9 mouse cellular contexts compared by ENCODE assay signal in genomic region chr13:113417757-113418483, GRCm38 (mm10).
A peak's percentile ranks its signal among the peaks of the same experiment; 100 is the strongest.
DNase-seq lines count a peak whose midpoint lies in the region; ATAC-seq lines count a peak whose summit lies in the region.
"Had no signal": no experiment of that assay in that cellular context is flagged by ENCODE, and none has a peak within 500 bp of the region (broad histone marks: within the 10 kb centered on the region; RNA-seq: fewer than 3 reads in every experiment).

No protein-coding gene starts in this region.

- no peak overlapping the region for H3K4me2 ChIP-seq in forebrain, embryonic 11.5 days (ENCODE audit: low read depth, low read length, severe bottlenecking)

- intact Hi-C loops in heart, postnatal 36 days (cut with DNase I) = no loop called here

- 54% methylated on average over 9 of the region's 9 CpGs for WGBS in forebrain, embryonic 11.5 days
- 84% methylated on average over 9 of the region's 9 CpGs for WGBS in forebrain, embryonic 10.5 days

- H3K4me1 ChIP-seq in forebrain, embryonic 11.5 days (replicated peaks; ENCODE audit: control insufficient read depth, insufficient read depth, low read length) = no peaks in the 10 kb centered on the region
- 0 out of 2 replicates have a peak, but pooled peaks cover 4% of the 10 kb centered on the region for H3K4me1 ChIP-seq in forebrain, embryonic 10.5 days

- H3K27ac ChIP-seq in forebrain, embryonic 11.5 days (ENCODE audit: low read depth, low read length) = no peak overlapping the region
- no peak overlapping the region for H3K27ac ChIP-seq in forebrain, embryonic 10.5 days

- no peaks in the 10 kb centered on the region for H3K9me3 ChIP-seq in forebrain, embryonic 11.5 days (ENCODE audit: control insufficient read depth, low read length)
- no peaks in the 10 kb centered on the region for H3K9me3 ChIP-seq in forebrain, embryonic 10.5 days
- H3K9me3 ChIP-seq: G1E had no signal

- H3K4me3 ChIP-seq in forebrain, embryonic 11.5 days (ENCODE audit: low read depth, low read length) = no peak overlapping the region
- no peak overlapping the region for H3K4me3 ChIP-seq in forebrain, embryonic 10.5 days

- H3K36me3 ChIP-seq in forebrain, embryonic 11.5 days (ENCODE audit: control insufficient read depth, insufficient read depth, low read length) = no peaks in the 10 kb centered on the region
- H3K36me3 ChIP-seq in forebrain, embryonic 10.5 days (replicated peaks) = no peaks in the 10 kb centered on the region
- H3K36me3 ChIP-seq: G1E had no signal

- H3K27me3 ChIP-seq in forebrain, embryonic 11.5 days (ENCODE audit: control insufficient read depth, insufficient read depth, low read length) = no peaks in the 10 kb centered on the region
- no peaks in the 10 kb centered on the region for H3K27me3 ChIP-seq in forebrain, embryonic 10.5 days (ENCODE audit: poor library complexity, severe bottlenecking)

- peak; percentile 84 for ATAC-seq in forebrain, embryonic 11.5 days (replicated peaks; ENCODE audit: low FRiP score)

- DNase-seq in forebrain, embryonic 11.5 days (ENCODE audit: low spot score) = no peak
- DNase-seq in forebrain, embryonic 10.5 days (ENCODE audit: extremely low spot score, low spot score) = no peak
- peak; percentile 49 for DNase-seq in 3134 (ENCODE audit: extremely low read depth, insufficient read length, low spot score)
- DNase-seq in embryo, embryonic 11 days = peak; percentile 52
- peak; percentile 29 to 32 for DNase-seq in heart, postnatal 36 days
- DNase-seq in layer of hippocampus, adult 9-10 months (ENCODE audit: low spot score) = peak; percentile 49
- DNase-seq in lung, postnatal 36 days = peak; percentile 83
- no peak for DNase-seq in urinary bladder, postnatal 25 days (ENCODE audit: low spot score)

- H3K9ac ChIP-seq in forebrain, embryonic 11.5 days (ENCODE audit: low read length) = no peak overlapping the region

Comparison
In these comparisons a context has a peak if more than half of its experiments do, and no peak if none do; other contexts are left out.
1. DNase-seq: peak in 3134 (single experiment), embryo, embryonic 11 days (single experiment), heart, postnatal 36 days (2 of 2), layer of hippocampus, adult 9-10 months (single experiment) and lung, postnatal 36 days (single experiment); none in forebrain, embryonic 11.5 days (single experiment), forebrain, embryonic 10.5 days (single experiment) and urinary bladder, postnatal 25 days (single experiment).